Mouse (Mus musculus): ENCODE measurements around the gene 3110082I17Rik.
A peak's percentile ranks its signal among the peaks of the same experiment; 100 is the strongest.

GRCm38 (mm10) chr5:139364260-139364910 is 95.9 kb downstream of the 3110082I17Rik start:
- TF ChIP-seq EP300 (IDR thresholded peaks at IDR 0.05; ENCODE audit: low read depth) = no peak
- TF ChIP-seq CTCF (IDR thresholded peaks at IDR 0.05; ENCODE audit: low read depth) = peak; percentile 100

All from liver, embryonic 14.5 days (tissue).